Comparison of ENCODE assay signal across 8 mouse cellular contexts in the genomic region with DNA sequence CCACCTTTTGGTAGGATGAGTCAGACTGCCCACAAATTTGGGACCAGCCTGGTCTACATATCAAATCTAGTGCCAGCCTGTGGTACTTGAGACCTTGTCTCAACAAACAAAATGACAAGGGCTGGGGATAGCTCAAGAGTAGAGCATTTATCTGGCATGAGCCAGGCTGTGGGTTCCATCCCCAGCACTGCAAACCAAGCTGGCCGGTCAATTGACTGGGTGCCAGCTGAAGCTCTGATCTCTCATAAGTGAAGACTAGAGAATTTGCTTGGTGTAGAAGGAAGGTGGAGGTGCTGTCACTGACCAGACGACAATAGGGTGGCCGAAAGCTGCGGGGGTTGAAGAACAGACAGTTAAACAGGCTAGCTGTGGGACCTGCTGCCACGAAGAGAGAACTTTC. TPM values are rescaled to one million over a fixed set of nuclear protein-coding genes. Genes with fewer than 3 reads are reported as not detected.
DNase-seq lines count a peak whose midpoint lies in the region; ATAC-seq and TF ChIP-seq lines count a peak whose summit lies in the region.
"Had no signal": no experiment of that assay in that cellular context is flagged by ENCODE, and none has a peak within 500 bp of the region (broad histone marks: within the 10 kb centered on the region; RNA-seq: fewer than 3 reads in every experiment).

No protein-coding gene starts in this region.

- no peaks in the 10 kb centered on the region for H3K9me3 ChIP-seq in hindbrain, embryonic 12.5 days (replicated peaks)
- H3K9me3 ChIP-seq in hindbrain, embryonic 11.5 days (ENCODE audit: control insufficient read depth, low read length), result no peaks in the 10 kb centered on the region
- H3K9me3 ChIP-seq in CH12.LX (replicated peaks; ENCODE audit: low read length), result peaks cover 2% of the 10 kb centered on the region
- no peaks in the 10 kb centered on the region for H3K9me3 ChIP-seq in embryonic facial prominence, embryonic 10.5 days
- H3K9me3 ChIP-seq in limb, embryonic 10.5 days (replicated peaks), result no peaks in the 10 kb centered on the region

- peaks cover 25% of the 10 kb centered on the region for H3K4me1 ChIP-seq in hindbrain, embryonic 12.5 days
- peaks cover 11% of the 10 kb centered on the region; the same call in 1 of the 2 replicates for H3K4me1 ChIP-seq in hindbrain, embryonic 11.5 days (replicated peaks; ENCODE audit: control insufficient read depth, insufficient read depth, low read length)
- peaks cover 14 to 48% of the 10 kb centered on the region in 2 experiments for H3K4me1 ChIP-seq in CH12.LX (ENCODE audit: control insufficient read depth in 1 of 2, insufficient read depth in 2 of 2)
- peaks cover 30% of the 10 kb centered on the region for H3K4me1 ChIP-seq in embryonic facial prominence, embryonic 10.5 days
- peaks cover 38% of the 10 kb centered on the region for H3K4me1 ChIP-seq in limb, embryonic 10.5 days

- no peak for TF ChIP-seq RAD21 in CH12.LX (IDR thresholded peaks at IDR 0.05; ENCODE audit: low read depth, low read length)

- 0 out of 2 replicates have a peak overlapping the region, but pooled peaks have one; percentile 80 for H3K27ac ChIP-seq in hindbrain, embryonic 12.5 days
- H3K27ac ChIP-seq in hindbrain, embryonic 11.5 days (ENCODE audit: low read depth, low read length), result no peak overlapping the region
- peak overlapping the region; percentile 96 for H3K27ac ChIP-seq in CH12.LX (ENCODE audit: insufficient read depth, low read depth)
- H3K27ac ChIP-seq in embryonic facial prominence, embryonic 10.5 days (replicated peaks), result peak overlapping the region; percentile 71; the same call in 1 of the 2 replicates
- H3K27ac ChIP-seq in limb, embryonic 10.5 days, result peak overlapping the region; percentile 86

- ATAC-seq in hindbrain, embryonic 12.5 days (ENCODE audit: low FRiP score), result no peak
- ATAC-seq in hindbrain, embryonic 11.5 days (ENCODE audit: low FRiP score), result no peak
- ATAC-seq in megakaryocyte progenitor cell, adult 5-6 weeks (replicated peaks; ENCODE audit: poor library complexity), result no peak

- H3K4me3 ChIP-seq in hindbrain, embryonic 12.5 days, result no peak overlapping the region
- no peak overlapping the region for H3K4me3 ChIP-seq in hindbrain, embryonic 11.5 days (ENCODE audit: low read depth, low read length)
- no peak overlapping the region for H3K4me3 ChIP-seq in CH12.LX (replicated peaks in 1 of 3; ENCODE audit: low read depth in 2 of 3, low read length in 2 of 3, poor library complexity in 1 of 3)
- no peak overlapping the region for H3K4me3 ChIP-seq in embryonic facial prominence, embryonic 10.5 days
- no peak overlapping the region for H3K4me3 ChIP-seq in limb, embryonic 10.5 days

- dilution Hi-C loops in CH12.LX (cut with MboI; ENCODE audit: extremely low pct_ligation_motif_present, extremely low pct_unique_long_range_greater_than_20kb, low sequenced_read_pairs), result no loop called here

- H3K9ac ChIP-seq in hindbrain, embryonic 12.5 days, result peak overlapping the region; percentile 51; the same call in 1 of the 2 replicates
- H3K9ac ChIP-seq in hindbrain, embryonic 11.5 days (ENCODE audit: low read depth, low read length), result no peak overlapping the region
- H3K9ac ChIP-seq in CH12.LX (ENCODE audit: insufficient read depth, low read depth), result peak overlapping the region; percentile 72; the same call in 1 of the 2 replicates

- 0 out of 2 replicates have a peak, but pooled peaks cover 3% of the 10 kb centered on the region for H3K27me3 ChIP-seq in hindbrain, embryonic 12.5 days
- no peaks in the 10 kb centered on the region; the same call in 1 of the 2 replicates for H3K27me3 ChIP-seq in hindbrain, embryonic 11.5 days (ENCODE audit: control insufficient read depth, insufficient read depth, low read length)
- no peaks in the 10 kb centered on the region for H3K27me3 ChIP-seq in CH12.LX (replicated peaks)
- H3K27me3 ChIP-seq in embryonic facial prominence, embryonic 10.5 days (replicated peaks; ENCODE audit: low read depth, poor library complexity, severe bottlenecking), result peaks cover 16% of the 10 kb centered on the region
- no peaks in the 10 kb centered on the region; the same call in 1 of the 2 replicates for H3K27me3 ChIP-seq in limb, embryonic 10.5 days (ENCODE audit: low read depth, poor library complexity, severe bottlenecking)

- 54% methylated on average over 5 of the region's 5 CpGs for WGBS in hindbrain, embryonic 12.5 days
- WGBS in hindbrain, embryonic 11.5 days, result 49% methylated on average over 5 of the region's 5 CpGs
- 47% methylated on average over 5 of the region's 5 CpGs for WGBS in embryonic facial prominence, embryonic 10.5 days
- 51% methylated on average over 5 of the region's 5 CpGs for WGBS in limb, embryonic 10.5 days

- in situ Hi-C loops in CH12.LX (cut with MboI; ENCODE audit: low pct_ligation_motif_present, low pct_unique_long_range_greater_than_20kb, low sequenced_read_pairs), result no loop called here

- peak overlapping the region; percentile 67 for H3K4me2 ChIP-seq in hindbrain, embryonic 12.5 days (replicated peaks)
- H3K4me2 ChIP-seq in hindbrain, embryonic 11.5 days (replicated peaks; ENCODE audit: low read depth, low read length), result no peak overlapping the region
- H3K4me2 ChIP-seq in CH12.LX (ENCODE audit: insufficient read depth, low read depth, poor library complexity, severe bottlenecking), result peak overlapping the region; percentile 55; the same call in 1 of the 2 replicates

- H3K36me3 ChIP-seq in hindbrain, embryonic 12.5 days, result no peaks in the 10 kb centered on the region
- H3K36me3 ChIP-seq in hindbrain, embryonic 11.5 days (ENCODE audit: control insufficient read depth, insufficient read depth, low read length), result no peaks in the 10 kb centered on the region
- H3K36me3 ChIP-seq in CH12.LX (replicated peaks in 1 of 2; ENCODE audit: control insufficient read depth in 1 of 2, insufficient read depth in 1 of 2, low read length in 1 of 2), result no peaks in the 10 kb centered on the region
- no peaks in the 10 kb centered on the region for H3K36me3 ChIP-seq in embryonic facial prominence, embryonic 10.5 days (replicated peaks)
- H3K36me3 ChIP-seq in limb, embryonic 10.5 days, result no peaks in the 10 kb centered on the region

- no peak for TF ChIP-seq POLR2A in CH12.LX (IDR thresholded peaks at IDR 0.05; ENCODE audit: low read depth, low read length)

- no peak for TF ChIP-seq CTCF in CH12.LX (conservative IDR thresholded peaks at IDR 0.05 in 1 of 2, IDR thresholded peaks at IDR 0.05 in 1 of 2; ENCODE audit: low read depth in 2 of 2, low read length in 2 of 2)

- H3K79me2 ChIP-seq in CH12.LX (replicated peaks; ENCODE audit: control insufficient read depth, extremely low read depth, insufficient read depth, poor library complexity, severe bottlenecking), result no peaks in the 10 kb centered on the region

- no peak for TF ChIP-seq EP300 in CH12.LX (IDR thresholded peaks at IDR 0.05; ENCODE audit: low read length)

- no peak for DNase-seq in hindbrain, embryonic 11.5 days (ENCODE audit: low spot score)
- no peak for DNase-seq in CH12.LX (ENCODE audit: extremely low read depth)
- DNase-seq in embryonic facial prominence, embryonic 10.5 days (ENCODE audit: low spot score), result no peak
- no peak for DNase-seq in limb, embryonic 10.5 days (ENCODE audit: low spot score)
- DNase-seq in kidney, postnatal 25 days, result no peak
- DNase-seq: adrenal gland, postnatal 25 days had no signal

TF ChIP-seq in CH12.LX, 34 proteins besides CTCF, POLR2A, EP300 and RAD21:
- TF ChIP-seq UBTF (IDR thresholded peaks at IDR 0.05; ENCODE audit: low read depth, low read length) (no peak), MEF2A (IDR thresholded peaks at IDR 0.05; ENCODE audit: borderline replicate concordance, low read depth, low read length) (no peak), SIN3A (IDR thresholded peaks at IDR 0.05; ENCODE audit: low read length) (no peak), ZC3H11A (IDR thresholded peaks at IDR 0.05; ENCODE audit: low read depth, low read length) (no peak), TCF12 (IDR thresholded peaks at IDR 0.05; ENCODE audit: low read depth, low read length) (no peak), CHD2 (IDR thresholded peaks at IDR 0.05; ENCODE audit: low read length) (no peak), ELF1 (IDR thresholded peaks at IDR 0.05; ENCODE audit: low read depth, low read length) (no peak), RCOR1 (conservative IDR thresholded peaks at IDR 0.05; ENCODE audit: low read depth, low read length) (no peak), MAZ (IDR thresholded peaks at IDR 0.05; ENCODE audit: low read depth, low read length) (no peak), GABPA (IDR thresholded peaks at IDR 0.05; ENCODE audit: insufficient replicate concordance, low read depth, low read length) (no peak), MAX (IDR thresholded peaks at IDR 0.05; ENCODE audit: low read length) (no peak), BHLHE40 (IDR thresholded peaks at IDR 0.05; ENCODE audit: low read depth, low read length) (no peak), JUN (IDR thresholded peaks at IDR 0.05; ENCODE audit: insufficient read depth, low read depth, low read length) (no peak)

RNA-seq across cellular contexts. Expression of a gene that starts 47.4 kb away (rescaled TPM):
- polyA plus RNA-seq in hindbrain, embryonic 12.5 days (2016; fragmentation: Nextera tagmentation; extraction: Ambion mirVana), result 19.5 and 20.9 TPM in 2 replicates
- polyA plus RNA-seq in hindbrain, embryonic 11.5 days (2014; fragmentation: Nextera tagmentation; extraction: Ambion mirVana), result 12.9 and 13.8 TPM in 2 replicates
- total RNA-seq in CH12.LX (2012; rRNA removed), result 20.9 and 21.5 TPM in 2 replicates
- 11.4 and 12.5 TPM in 2 replicates for total RNA-seq in CH12.LX (2014; rRNA removed)
- 10.9 and 12.4 TPM in 2 replicates for polyA plus RNA-seq in CH12.LX (2012; ENCODE audit: insufficient read length, low read depth)
- 22.9 and 24.0 TPM in 2 replicates for polyA plus RNA-seq in embryonic facial prominence, embryonic 10.5 days (2016; fragmentation: Nextera tagmentation; extraction: Ambion mirVana)
- 24.4 and 26.3 TPM in 2 replicates for polyA plus RNA-seq in limb, embryonic 10.5 days (2016; fragmentation: Nextera tagmentation; extraction: Ambion mirVana)
- total RNA-seq in megakaryocyte progenitor cell, adult 5-6 weeks (2015), result 4.3 TPM in 2 replicates
- 4.7 and 7.6 TPM in 2 replicates for total RNA-seq in megakaryocyte progenitor cell, adult 5-6 weeks (2017)
